Mouse (Mus musculus): ENCODE measurements around the gene Mynn. TPM values are rescaled to one million over a fixed set of nuclear protein-coding genes. Genes with fewer than 3 reads are reported as not detected.

The Mynn gene
- polyA plus RNA-seq, 1 experiment from 2014 or later = 37.5 TPM

GRCm38 (mm10) chr3:30608999-30609398 lies 7.1 kb downstream of the Mynn start:
- peaks cover 21% of the 10 kb centered on the region for H3K36me3 ChIP-seq (ENCODE audit: control insufficient read depth, insufficient read depth, low read length)
- no peak for DNase-seq (ENCODE audit: low spot score, missing footprints)
- H3K4me1 ChIP-seq (ENCODE audit: control insufficient read depth, insufficient read depth, low read length) = no peaks in the 10 kb centered on the region
- no peaks in the 10 kb centered on the region for H3K27me3 ChIP-seq (ENCODE audit: control insufficient read depth, insufficient read depth, low read length)
- no peak overlapping the region for H3K4me2 ChIP-seq
- WGBS = 94% methylated on average over 3 of the region's 3 CpGs
- no peak overlapping the region for H3K27ac ChIP-seq (ENCODE audit: low read depth, low read length)
- no peak overlapping the region for H3K9ac ChIP-seq (ENCODE audit: low read length)
- no peak for ATAC-seq (ENCODE audit: low FRiP score)
- H3K9me3 ChIP-seq (ENCODE audit: control insufficient read depth, low read length) = no peaks in the 10 kb centered on the region
- H3K4me3 ChIP-seq (ENCODE audit: low read depth, low read length) = no peak overlapping the region

- ATAC-seq (ENCODE audit: low FRiP score) (no peak), DNase-seq (ENCODE audit: low spot score, missing footprints) (no peak)
- Histone ChIP-seq H3K9me3 (ENCODE audit: control insufficient read depth, low read length) (no peaks in the 10 kb centered on the region), H3K4me3 (ENCODE audit: low read depth, low read length) (no peak overlapping the region), H3K9ac (ENCODE audit: low read length) (no peak overlapping the region), H3K27ac (ENCODE audit: low read depth, low read length) (no peak overlapping the region), H3K4me2 (no peak overlapping the region), H3K4me1 (ENCODE audit: control insufficient read depth, insufficient read depth, low read length) (no peaks in the 10 kb centered on the region), H3K27me3 (ENCODE audit: control insufficient read depth, insufficient read depth, low read length) (no peaks in the 10 kb centered on the region), H3K36me3 (ENCODE audit: control insufficient read depth, insufficient read depth, low read length) (peaks cover 22% of the 10 kb centered on the region)
- 87% methylated on average over 4 of the region's 4 CpGs for WGBS
Observed at GRCm38 (mm10) chr3:30610930-30611329, 9.1 kb downstream of the Mynn start.

- no peak for DNase-seq (ENCODE audit: low spot score, missing footprints)
- ATAC-seq (ENCODE audit: low FRiP score) = no peak
- 89% methylated on average over 8 of the region's 8 CpGs for WGBS
- no peaks in the 10 kb centered on the region for H3K27me3 ChIP-seq (ENCODE audit: control insufficient read depth, insufficient read depth, low read length)
- no peak overlapping the region for H3K4me3 ChIP-seq (ENCODE audit: low read depth, low read length)
- H3K9ac ChIP-seq (ENCODE audit: low read length) = no peak overlapping the region
- no peak overlapping the region for H3K27ac ChIP-seq (ENCODE audit: low read depth, low read length)
- peaks cover 5% of the 10 kb centered on the region; the same call in 1 of the 2 replicates for H3K36me3 ChIP-seq (ENCODE audit: control insufficient read depth, insufficient read depth, low read length)
- no peak overlapping the region for H3K4me2 ChIP-seq
- H3K4me1 ChIP-seq (ENCODE audit: control insufficient read depth, insufficient read depth, low read length) = no peaks in the 10 kb centered on the region
- H3K9me3 ChIP-seq (ENCODE audit: control insufficient read depth, low read length) = no peaks in the 10 kb centered on the region
Observed at GRCm38 (mm10) chr3:30620132-30620531, 18.3 kb downstream of the Mynn start.

GRCm38 (mm10) chr3:30633681-30634080 lies 31.8 kb downstream of the Mynn start:
- Histone ChIP-seq H3K4me1 (ENCODE audit: control insufficient read depth, insufficient read depth, low read length) (no peaks in the 10 kb centered on the region), H3K36me3 (ENCODE audit: control insufficient read depth, insufficient read depth, low read length) (no peaks in the 10 kb centered on the region), H3K9me3 (ENCODE audit: control insufficient read depth, low read length) (no peaks in the 10 kb centered on the region), H3K9ac (ENCODE audit: low read length) (no peak overlapping the region), H3K27me3 (ENCODE audit: control insufficient read depth, insufficient read depth, low read length) (no peaks in the 10 kb centered on the region), H3K27ac (ENCODE audit: low read depth, low read length) (no peak overlapping the region), H3K4me2 (no peak overlapping the region), H3K4me3 (ENCODE audit: low read depth, low read length) (no peak overlapping the region)
- 59% methylated on average over 3 of the region's 3 CpGs for WGBS
- ATAC-seq (ENCODE audit: low FRiP score) (no peak), DNase-seq (ENCODE audit: low spot score, missing footprints) (no peak)

GRCm38 (mm10) chr3:30635629-30636028 lies 33.8 kb downstream of the Mynn start:
- Histone ChIP-seq H3K36me3 (ENCODE audit: control insufficient read depth, insufficient read depth, low read length) (no peaks in the 10 kb centered on the region), H3K4me2 (no peak overlapping the region), H3K4me1 (ENCODE audit: control insufficient read depth, insufficient read depth, low read length) (no peaks in the 10 kb centered on the region), H3K27ac (ENCODE audit: low read depth, low read length) (no peak overlapping the region), H3K27me3 (ENCODE audit: control insufficient read depth, insufficient read depth, low read length) (no peaks in the 10 kb centered on the region), H3K4me3 (ENCODE audit: low read depth, low read length) (no peak overlapping the region), H3K9me3 (ENCODE audit: control insufficient read depth, low read length) (no peaks in the 10 kb centered on the region), H3K9ac (ENCODE audit: low read length) (no peak overlapping the region)
- DNase-seq (ENCODE audit: low spot score, missing footprints) = no peak
- no peak for ATAC-seq (ENCODE audit: low FRiP score)
- WGBS = 77% methylated on average over 4 of the region's 4 CpGs

GRCm38 (mm10) chr3:30644207-30644606 lies 42.3 kb downstream of the Mynn start, which contains the start of gene Lrriq4:
TSS of gene Lrriq4 (plus strand) at chr3:30644507.
- no peak within 1 kb of the TSS for H3K4me2 ChIP-seq
- DNase-seq (ENCODE audit: low spot score, missing footprints) (no peak), ATAC-seq (ENCODE audit: low FRiP score) (no peak)
- no peak within 1 kb of the TSS for H3K4me3 ChIP-seq (ENCODE audit: low read depth, low read length)
- whole genome bisulfite sequencing = 69% methylated on average over 2 of the region's 2 CpGs
- no peak within 1 kb of the TSS for H3K27ac ChIP-seq (ENCODE audit: low read depth, low read length)
- H3K4me1 ChIP-seq (ENCODE audit: control insufficient read depth, insufficient read depth, low read length) = peaks cover 5% of the 10 kb centered on the region
- no peak within 1 kb of the TSS for H3K9ac ChIP-seq (ENCODE audit: low read length)
- H3K27me3 ChIP-seq (ENCODE audit: control insufficient read depth, insufficient read depth, low read length) = peaks cover 6% of the 10 kb centered on the region
- no peaks in the 10 kb centered on the region for H3K9me3 ChIP-seq (ENCODE audit: control insufficient read depth, low read length)
- H3K36me3 ChIP-seq (ENCODE audit: control insufficient read depth, insufficient read depth, low read length) = no peaks in the 10 kb centered on the region

- H3K36me3 ChIP-seq (ENCODE audit: control insufficient read depth, insufficient read depth, low read length) = no peaks in the 10 kb centered on the region
- WGBS = 52% methylated on average over 8 of the region's 8 CpGs
- peaks cover 11% of the 10 kb centered on the region for H3K4me1 ChIP-seq (ENCODE audit: control insufficient read depth, insufficient read depth, low read length)
- H3K4me2 ChIP-seq = no peak overlapping the region
- no peak overlapping the region for H3K9ac ChIP-seq (ENCODE audit: low read length)
- no peak overlapping the region for H3K4me3 ChIP-seq (ENCODE audit: low read depth, low read length)
- no peak overlapping the region for H3K27ac ChIP-seq (ENCODE audit: low read depth, low read length)
- DNase-seq (ENCODE audit: low spot score, missing footprints) = no peak
- no peaks in the 10 kb centered on the region for H3K9me3 ChIP-seq (ENCODE audit: control insufficient read depth, low read length)
- ATAC-seq (ENCODE audit: low FRiP score) = no peak
- H3K27me3 ChIP-seq (ENCODE audit: control insufficient read depth, insufficient read depth, low read length) = peaks cover 22% of the 10 kb centered on the region
Observed at GRCm38 (mm10) chr3:30646761-30647160, 44.9 kb downstream of the Mynn start.

GRCm38 (mm10) chr3:30647440-30648090 lies 45.7 kb downstream of the Mynn start, which contains the start of gene Lrrc34:
TSS of gene Lrrc34 (minus strand) at chr3:30647869.
- Histone ChIP-seq H3K4me2 (peak within 1 kb of the TSS; percentile 66), H3K4me3 (ENCODE audit: low read depth, low read length) (peak within 1 kb of the TSS; percentile 29), H3K9ac (ENCODE audit: low read length) (peak within 1 kb of the TSS; percentile 58), H3K27ac (ENCODE audit: low read depth, low read length) (no peak within 1 kb of the TSS), H3K4me1 (ENCODE audit: control insufficient read depth, insufficient read depth, low read length) (peaks cover 11% of the 10 kb centered on the region), H3K9me3 (ENCODE audit: control insufficient read depth, low read length) (no peaks in the 10 kb centered on the region), H3K36me3 (ENCODE audit: control insufficient read depth, insufficient read depth, low read length) (no peaks in the 10 kb centered on the region), H3K27me3 (ENCODE audit: control insufficient read depth, insufficient read depth, low read length) (peaks cover 22% of the 10 kb centered on the region)
- DNase-seq (ENCODE audit: low spot score, missing footprints) = peak; percentile 94
- peak; percentile 96 for ATAC-seq (ENCODE audit: low FRiP score)
- 1% methylated on average over 25 of the region's 25 CpGs for WGBS

- H3K36me3 ChIP-seq (ENCODE audit: control insufficient read depth, insufficient read depth, low read length) = no peaks in the 10 kb centered on the region
- no peak overlapping the region for H3K4me3 ChIP-seq (ENCODE audit: low read depth, low read length)
- no peak overlapping the region for H3K4me2 ChIP-seq
- no peak overlapping the region for H3K9ac ChIP-seq (ENCODE audit: low read length)
- no peak overlapping the region for H3K27ac ChIP-seq (ENCODE audit: low read depth, low read length)
- H3K4me1 ChIP-seq (ENCODE audit: control insufficient read depth, insufficient read depth, low read length) = peaks cover 11% of the 10 kb centered on the region
- H3K9me3 ChIP-seq (ENCODE audit: control insufficient read depth, low read length) = no peaks in the 10 kb centered on the region
- 98% methylated on average over 2 of the region's 2 CpGs for WGBS
- peaks cover 22% of the 10 kb centered on the region for H3K27me3 ChIP-seq (ENCODE audit: control insufficient read depth, insufficient read depth, low read length)
- DNase-seq (ENCODE audit: low spot score, missing footprints) (no peak), ATAC-seq (ENCODE audit: low FRiP score) (no peak)
Observed at GRCm38 (mm10) chr3:30648466-30648865, 46.6 kb downstream of the Mynn start.

Data from midbrain, embryonic 11.5 days (tissue).